Mouse (Mus musculus): ENCODE measurements around the gene Prph2. TPM values are rescaled to one million over a fixed set of nuclear protein-coding genes. Genes with fewer than 3 reads are reported as not detected.

The Prph2 gene
- total RNA-seq, 4 experiments from 2014 or later = not detected

GRCm38 (mm10) chr17:46966892-46967291 is 56.6 kb downstream of the Prph2 start:
- DNase-seq = no peak

- no peak for DNase-seq
Measured at GRCm38 (mm10) chr17:46972603-46973002, 62.3 kb downstream of the Prph2 start.

Other genes with a start within 250 kb of the Prph2 start
- gene Rrp36, start 236.1 kb upstream of the Prph2 start, total RNA-seq (2022) = 10 to 100 TPM; 24.9 to 31.8 (median 30.6) TPM
- 100 to 1,000 TPM in 1 of 4 experiments, 10 to 100 TPM in 3; 91.9 to 104 (median 95.0) TPM for gene Mea1, start 231.7 kb upstream of the Prph2 start, total RNA-seq (2022)
- gene Klhdc3, start 229.5 kb upstream of the Prph2 start, total RNA-seq (2022) = 10 to 100 TPM; 59.1 to 74.3 (median 65.2) TPM
- 10 to 100 TPM; 41.0 to 47.5 (median 42.6) TPM for gene Ppp2r5d, start 205.3 kb upstream of the Prph2 start, total RNA-seq (2022)
- gene Pex6, start 199.0 kb upstream of the Prph2 start, total RNA-seq (2022) = 10 to 100 TPM; 56.2 to 74.2 (median 61.8) TPM
- gene Gnmt, start 181.3 kb upstream of the Prph2 start, total RNA-seq (2022) = 1 to 10 TPM; 1.2 to 1.8 (median 1.6) TPM
- gene Cnpy3, start 158.2 kb upstream of the Prph2 start, total RNA-seq (2022) = 10 to 100 TPM; 66.6 to 74.1 (median 70.7) TPM
- gene Ptcra, start 146.7 kb upstream of the Prph2 start, total RNA-seq (2022) = not detected
- gene 2310039H08Rik, start 137.8 kb upstream of the Prph2 start, total RNA-seq (2022) = 10 to 100 TPM; 53.9 to 87.1 (median 61.4) TPM
- 10 to 100 TPM; 78.9 to 89.9 (median 83.8) TPM for gene Rpl7l1, start 127.8 kb upstream of the Prph2 start, total RNA-seq (2022)
- gene Bicral, start 52.0 kb upstream of the Prph2 start, total RNA-seq (2022) = 10 to 100 TPM; 22.1 to 32.4 (median 26.6) TPM
- gene Tbcc, start 19.8 kb upstream of the Prph2 start, total RNA-seq (2022) = 10 to 100 TPM; 22.8 to 28.3 (median 26.7) TPM
- 100 to 1,000 TPM in 1 of 4 experiments, 10 to 100 TPM in 3; 80.2 to 105 (median 91.0) TPM for gene Ubr2, start 100.1 kb downstream of the Prph2 start, total RNA-seq (2022)